Mouse (Mus musculus) G1E (cell line): ENCODE data around the gene Ift122.

Experiments used
- CTCF ChIP-seq: IDR thresholded peaks from 2 replicates; pipeline ENCODE4 v1.5.1; 2012; ENCODE audit warnings: low read depth, low read length, inconsistent platforms, mixed read lengths
- GATA1 ChIP-seq: IDR thresholded peaks from 2 replicates; pipeline ENCODE4 v1.6.1; 2012; ENCODE audit warnings: borderline replicate concordance, low read length, inconsistent platforms, mixed read lengths
- GATA2 ChIP-seq: IDR thresholded peaks from 2 replicates; pipeline ENCODE4 v1.6.1; 2012; ENCODE audit warnings: low read depth, low read length, inconsistent platforms, borderline replicate concordance
- TAL1 ChIP-seq: conservative IDR thresholded peaks from 2 replicates; pipeline ENCODE4 v1.6.1; 2012; ENCODE audit warnings: low read depth, low read length, inconsistent platforms, mixed read lengths

DNA sequence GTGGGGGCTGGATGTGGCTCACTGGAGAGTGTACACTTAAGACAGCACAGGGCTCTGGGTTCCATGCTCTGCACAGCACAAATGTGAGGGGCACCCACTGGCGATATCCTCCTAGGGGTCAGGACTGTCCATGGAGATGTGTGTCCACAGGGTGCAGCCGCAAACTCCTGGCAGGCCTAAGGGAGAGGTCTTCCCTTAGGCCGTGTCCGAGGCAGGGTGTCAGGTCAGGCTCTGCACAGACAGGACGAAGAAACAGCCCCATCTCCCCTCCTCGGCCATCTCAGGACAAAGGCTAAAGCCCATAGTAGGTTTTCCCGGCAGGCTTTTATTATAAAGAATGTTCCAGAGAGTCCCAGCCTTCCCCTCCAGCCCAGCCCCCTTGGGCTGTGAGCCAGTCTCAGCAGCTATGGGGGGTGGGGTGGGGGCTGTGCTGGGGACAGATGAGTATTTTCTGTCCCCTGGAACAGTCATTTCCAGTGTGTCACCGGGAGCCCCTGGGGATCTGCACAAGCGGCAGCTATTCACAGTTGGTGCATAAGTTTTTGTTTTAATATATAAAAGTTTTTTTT, 101.3 kb downstream of the Ift122 start:
- no peak for TF ChIP-seq CTCF
- no peak for TF ChIP-seq TAL1
- TF ChIP-seq GATA1, result no peak
- no peak for TF ChIP-seq GATA2
